Mouse (Mus musculus) T-helper 17 cell (primary cell): ENCODE results near the gene Syt3.

Experiments used
- in situ Hi-C, 2 experiments: fragments of 300-600 bp; cut with MboI, MseI; formaldehyde crosslinking; loops; 1 replicate in 1 of 2; 2 replicates in 1 of 2; pipeline ENCODE4 v1.15.1; 2025; ENCODE audit warnings: high pct_unique_total_duplicates in 2 of 2

The Syt3 gene

DNA sequence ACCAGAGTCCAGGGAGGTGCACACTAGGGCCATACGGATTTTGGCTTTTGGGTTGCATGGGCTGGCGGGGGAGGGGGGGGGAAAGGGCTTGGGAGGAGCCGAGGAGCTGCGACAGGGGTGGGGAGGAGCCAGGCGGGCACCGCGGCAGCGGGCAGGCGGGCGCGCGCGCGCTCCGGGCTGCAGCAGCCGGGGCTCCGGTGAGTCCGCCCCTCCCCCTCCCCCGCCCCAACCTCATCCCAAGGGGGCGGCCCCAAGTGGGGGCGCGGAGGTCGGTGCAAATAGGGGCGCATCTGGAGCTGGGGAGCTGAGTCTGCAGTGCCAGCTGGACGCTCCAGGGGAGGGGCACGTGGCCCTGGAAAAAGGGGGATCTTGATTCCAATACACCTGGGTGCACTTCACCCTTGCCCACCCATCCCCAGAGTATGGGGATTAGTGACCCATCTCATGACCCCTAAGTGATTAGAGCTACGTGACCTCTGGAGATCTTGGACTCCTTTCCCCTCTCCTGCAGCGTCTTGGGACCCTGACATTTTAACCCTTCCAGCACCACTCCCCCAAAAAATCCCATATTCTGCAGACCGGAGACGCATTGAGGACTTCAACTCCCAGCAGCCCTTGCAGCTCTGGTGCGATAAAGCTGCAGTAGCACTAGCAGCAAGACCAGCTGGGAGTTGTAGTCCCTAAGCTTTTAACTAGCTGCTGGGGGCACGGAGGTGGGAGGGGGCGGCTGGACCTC, at the start of gene Syt3:
Syt3 (plus strand) TSS at position 123 of the 736 bp plus-strand sequence.
- in situ Hi-C loops = no loop called here

GRCm38 (mm10) chr7:44334139-44334538, 49.8 kb upstream of the Syt3 start:
- in situ Hi-C loops = no loop called here

DNA sequence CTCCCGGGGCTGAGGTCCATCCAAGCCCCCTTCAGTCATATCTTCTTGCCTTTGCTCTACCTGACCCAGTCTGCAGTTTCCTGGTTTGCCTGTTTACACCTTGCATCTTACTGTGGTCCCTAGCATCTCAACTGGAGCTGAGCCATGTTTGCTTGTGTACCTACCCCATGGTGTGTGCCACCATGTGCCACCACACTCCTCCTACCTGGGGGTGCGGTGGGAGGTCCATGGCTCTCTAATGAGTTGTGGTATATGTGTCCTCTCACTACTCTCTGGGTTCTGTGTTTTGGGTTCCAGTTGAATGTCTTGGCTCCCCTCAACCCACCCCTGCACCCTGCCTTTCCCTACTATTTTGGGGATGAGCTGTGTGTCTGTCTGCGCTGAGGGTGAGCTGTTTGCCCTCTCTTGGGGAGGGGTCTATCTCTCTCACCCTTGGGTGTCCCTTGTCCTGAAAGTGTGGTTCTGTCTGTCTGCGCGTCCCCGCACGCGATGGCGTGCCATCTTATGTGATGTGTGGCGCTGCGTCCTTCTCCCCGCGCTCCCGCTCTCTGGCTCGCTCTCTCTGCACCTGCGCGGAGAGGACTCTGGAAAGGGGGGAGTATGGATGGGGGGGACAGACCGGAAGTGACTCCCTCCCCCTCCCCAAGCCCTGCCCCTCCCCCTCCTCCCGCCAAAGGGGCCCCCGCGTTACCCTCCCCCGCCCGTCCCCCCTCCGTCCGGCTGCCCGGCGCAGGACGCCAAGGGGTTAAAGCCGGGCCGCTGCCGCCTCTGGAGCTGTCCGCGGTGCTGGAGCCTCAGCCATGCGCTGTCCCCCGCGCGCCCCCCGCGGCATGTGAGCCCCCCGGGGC, 48.6 kb upstream of the Syt3 start:
- in situ Hi-C loops = no loop called here

- in situ Hi-C loops = no loop called here
Observed at GRCm38 (mm10) chr7:44336046-44337021, 47.6 kb upstream of the Syt3 start.

DNA sequence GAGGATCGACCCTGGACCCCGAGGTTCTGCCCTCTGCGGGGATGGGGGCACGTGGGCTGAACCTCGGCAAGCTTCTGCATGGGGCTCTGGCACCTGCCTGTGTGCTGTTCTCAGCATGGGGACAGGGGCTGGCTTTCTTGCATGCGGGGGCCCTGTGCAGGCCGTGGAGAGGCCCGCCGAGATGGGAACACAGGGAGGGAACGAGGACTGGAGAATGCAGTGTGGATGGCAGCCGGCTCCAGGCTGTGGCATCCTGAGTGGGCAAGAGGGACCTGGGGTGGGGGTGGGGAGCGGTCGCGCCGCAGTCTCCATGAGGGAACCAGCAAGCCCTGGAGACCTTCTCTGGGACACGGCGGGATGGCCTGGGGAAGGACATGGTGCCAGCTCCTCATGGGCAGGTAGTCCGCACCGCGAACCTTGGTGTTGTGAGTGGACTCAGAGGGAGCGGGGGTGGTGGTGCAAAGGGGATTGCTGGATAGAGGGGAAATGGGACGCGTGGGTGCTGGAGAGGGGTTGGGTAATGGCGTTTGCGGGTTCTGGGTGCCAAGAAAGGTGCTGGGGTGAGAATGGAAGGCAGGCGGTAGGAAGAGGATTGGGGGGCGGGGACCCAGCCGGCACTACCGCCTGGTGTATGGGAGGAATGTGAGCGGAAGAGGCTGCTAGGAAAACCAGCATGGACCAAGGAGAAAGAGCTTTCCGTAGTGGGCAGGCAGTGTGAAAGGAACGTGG, 46.6 kb upstream of the Syt3 start:
- in situ Hi-C loops = no loop called here

- in situ Hi-C loops = loop anchor here in 1 of 2 experiments (10.0 kb wide), 1 partner anchor 385 kb away; the partner anchor contains the start of gene Klk1b8
Observed at GRCm38 (mm10) chr7:44340226-44340625, 43.7 kb upstream of the Syt3 start.

DNA sequence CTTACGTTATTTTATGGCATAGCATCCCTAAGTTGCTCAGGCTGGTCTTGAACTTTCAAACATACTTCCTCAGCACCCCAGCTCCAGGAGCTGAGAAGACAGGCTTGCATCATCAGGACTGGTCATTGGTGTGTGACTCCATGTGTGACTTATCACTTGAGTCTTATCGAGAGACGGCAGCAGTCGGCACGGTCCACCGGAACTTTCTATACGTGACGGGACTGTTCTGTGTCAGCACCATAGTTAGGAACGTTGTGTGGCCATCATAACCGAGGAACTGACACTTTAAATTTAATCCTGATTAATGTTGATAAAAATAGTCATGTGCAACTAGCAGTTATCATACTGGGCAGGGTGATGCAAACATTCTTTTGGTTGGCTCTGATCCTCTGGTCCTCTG, 42.8 kb upstream of the Syt3 start:
- in situ Hi-C loops = loop anchor here in 1 of 2 experiments (10.0 kb wide), 1 partner anchor 386 kb away; the partner anchor contains the start of gene Klk1b8

DNA sequence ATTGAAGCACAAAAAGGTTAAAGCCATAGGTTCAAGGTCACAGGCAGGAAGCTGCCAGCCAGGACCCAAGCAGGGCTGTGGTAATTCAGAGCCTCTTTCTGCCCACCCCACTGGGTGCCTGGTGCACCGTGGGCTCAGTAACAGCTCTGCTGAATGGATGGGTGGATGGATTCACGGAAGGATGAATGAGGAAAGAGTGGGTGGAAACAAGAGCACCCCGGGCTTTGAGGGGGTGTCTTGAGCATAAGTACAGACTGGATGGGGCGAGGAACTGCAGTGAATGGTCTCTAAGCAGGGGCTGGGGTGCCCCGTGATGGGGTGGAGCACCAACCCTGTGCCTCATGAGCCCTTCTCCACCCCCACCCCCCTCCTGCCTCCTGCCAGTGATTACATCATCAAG, 42.2 kb upstream of the Syt3 start:
- in situ Hi-C loops = loop anchor here in 1 of 2 experiments (10.0 kb wide), 1 partner anchor 387 kb away; the partner anchor contains the start of gene Klk1b8

- in situ Hi-C loops = loop anchor here in 1 of 2 experiments (10.0 kb wide), 1 partner anchor 389 kb away; the partner anchor contains the start of gene Klk1b8
Observed at GRCm38 (mm10) chr7:44343459-44344015, 40.4 kb upstream of the Syt3 start.

GRCm38 (mm10) chr7:44344622-44345021, 39.3 kb upstream of the Syt3 start:
- in situ Hi-C loops = loop anchor here in 1 of 2 experiments (10.0 kb wide), 1 partner anchor 390 kb away; the partner anchor contains the start of gene Klk1b8

- in situ Hi-C loops = loop anchor here in 1 of 2 experiments (10.0 kb wide), 1 partner anchor 394 kb away; the partner anchor contains the start of gene Klk1b8
Observed at GRCm38 (mm10) chr7:44349043-44349442, 34.9 kb upstream of the Syt3 start.

- in situ Hi-C loops = loop anchor here (5.0 kb wide), 2 partner anchors 84 to 94 kb away; partner anchors contain the start of gene Acp4 (in 1 of the 2)
Observed at GRCm38 (mm10) chr7:44350957-44351711, 32.8 kb upstream of the Syt3 start.

GRCm38 (mm10) chr7:44351881-44352749, 31.8 kb upstream of the Syt3 start:
- in situ Hi-C loops = loop anchor here (5.0 kb wide), 2 partner anchors 85 to 95 kb away; partner anchors contain the start of gene Acp4 (in 1 of the 2)

- in situ Hi-C loops = loop anchor here (5.0 kb wide), 2 partner anchors 86 to 96 kb away; partner anchors contain the start of gene Acp4 (in 1 of the 2)
Observed at GRCm38 (mm10) chr7:44352750-44353600, 30.9 kb upstream of the Syt3 start.

GRCm38 (mm10) chr7:44353601-44354340, 30.1 kb upstream of the Syt3 start:
- in situ Hi-C loops = loop anchor here (5.0 kb wide), 2 partner anchors 86 to 96 kb away; partner anchors contain the start of gene Acp4 (in 1 of the 2)

GRCm38 (mm10) chr7:44355411-44355810, 28.5 kb upstream of the Syt3 start:
- in situ Hi-C loops = no loop called here
